Mouse (Mus musculus) stomach, postnatal 0 days (tissue): Measurements from ENCODE around the gene Hebp1. TPM values are rescaled to one million over a fixed set of nuclear protein-coding genes. Genes with fewer than 3 reads are reported as not detected.

Experiments
- ATAC-seq: fragments of 200-750 bp; cut with Nextera tagmentation; 2 replicates; pipeline ENCODE4 v1.8.0; 2017; ENCODE audit not compliant: low FRiP score, low TSS enrichment
- DNase-seq: peaks from one replicate; pipeline ENCODE4 v3.0.0-alpha.2; 2016; ENCODE audit warnings: low spot score
- H3K27ac ChIP-seq: fragments of 300-500 bp; sonication (generic); replicated peaks from 2 replicates; pipeline ENCODE4 v1.5.1; 2014; ENCODE audit warnings: mild to moderate bottlenecking, control low read depth
- H3K27me3 ChIP-seq: fragments of 300-500 bp; sonication (generic); 2 replicates; pipeline ENCODE4 v1.6.1; 2014; ENCODE audit warnings: low read length; ENCODE audit not compliant: control insufficient read depth, insufficient read depth
- H3K36me3 ChIP-seq: fragments of 300-500 bp; sonication (generic); 2 replicates; pipeline ENCODE4 v1.6.1; 2014; ENCODE audit warnings: low read length, mixed read lengths; ENCODE audit not compliant: control insufficient read depth, insufficient read depth
- H3K4me1 ChIP-seq: fragments of 300-500 bp; sonication (generic); replicated peaks from 2 replicates; pipeline ENCODE4 v1.6.1; 2014; ENCODE audit warnings: antibody characterized with exemption; ENCODE audit not compliant: control insufficient read depth, insufficient read depth
- H3K4me2 ChIP-seq: fragments of 300-500 bp; sonication (generic); replicated peaks from 2 replicates; pipeline ENCODE4 v1.6.1; 2014; ENCODE audit warnings: low read depth, mild to moderate bottlenecking, control low read depth, moderate library complexity
- H3K4me3 ChIP-seq: fragments of 300-500 bp; sonication (generic); 2 replicates; pipeline ENCODE4 v1.5.1; 2014; ENCODE audit warnings: low read depth, low read length, control low read depth
- H3K9ac ChIP-seq: fragments of 300-500 bp; sonication (generic); 2 replicates; pipeline ENCODE4 v1.6.1; 2014; ENCODE audit warnings: mild to moderate bottlenecking, low read length, control low read depth, mixed read lengths
- H3K9me3 ChIP-seq: fragments of 300-500 bp; sonication (generic); 2 replicates; pipeline ENCODE4 v1.6.1; 2016; ENCODE audit warnings: low read length; ENCODE audit not compliant: control insufficient read depth
- CTCF ChIP-seq: IDR thresholded peaks from 2 replicates; pipeline ENCODE4 v1.5.1; 2016; ENCODE audit warnings: antibody characterized with exemption, low read depth, mild to moderate bottlenecking, moderate library complexity
- EP300 ChIP-seq: optimal IDR thresholded peaks from 2 replicates; pipeline ENCODE3; 2016; ENCODE audit warnings: antibody characterized with exemption
- WGBS: fragments of 180-500 bp; shearing (Covaris S2); extraction: QIAGEN DNeasy Blood & Tissue Kit; methylation state at CpG from one replicate; pipeline ENCODE4 v1.1.7; 2014; 5-methylcytosine and 5-hydroxymethylcytosine counted together
- polyA plus RNA-seq: library from polyadenylated mRNA; unstranded; fragments of >200 nt; fragmentation: Nextera tagmentation; extraction: Ambion mirVana; gene quantifications from 2 replicates; pipeline ENCODE4 v1.2.1, GENCODE M21; 2015

The Hebp1 gene
- polyA plus RNA-seq, 1 experiment from 2014 or later = 33.7 TPM

- DNase-seq = no peak
- H3K4me3 ChIP-seq = no peak overlapping the region
- no peaks in the 10 kb centered on the region for H3K9me3 ChIP-seq
- TF ChIP-seq EP300 = no peak
- TF ChIP-seq CTCF = no peak
- H3K36me3 ChIP-seq = no peaks in the 10 kb centered on the region
- no peak for ATAC-seq
- H3K4me2 ChIP-seq = no peak overlapping the region
- H3K4me1 ChIP-seq = no peaks in the 10 kb centered on the region
- no peak overlapping the region for H3K27ac ChIP-seq
- 69% methylated on average over 2 of the region's 2 CpGs for WGBS
- no peaks in the 10 kb centered on the region for H3K27me3 ChIP-seq
- no peak overlapping the region for H3K9ac ChIP-seq
Measured at GRCm38 (mm10) chr6:135165706-135166105, 32.1 kb downstream of the Hebp1 start.

GRCm38 (mm10) chr6:135165191-135165590 is 32.6 kb downstream of the Hebp1 start:
- TF ChIP-seq CTCF (no peak), EP300 (no peak)
- H3K4me3 ChIP-seq = no peak overlapping the region
- H3K4me2 ChIP-seq = no peak overlapping the region
- WGBS = 62% methylated on average over 3 of the region's 3 CpGs
- H3K9me3 ChIP-seq = no peaks in the 10 kb centered on the region
- ATAC-seq (no peak), DNase-seq (no peak)
- H3K27me3 ChIP-seq = no peaks in the 10 kb centered on the region
- H3K9ac ChIP-seq = no peak overlapping the region
- no peaks in the 10 kb centered on the region for H3K4me1 ChIP-seq
- no peaks in the 10 kb centered on the region for H3K36me3 ChIP-seq
- no peak overlapping the region for H3K27ac ChIP-seq

- Histone ChIP-seq H3K4me1 (no peaks in the 10 kb centered on the region), H3K9ac (no peak overlapping the region), H3K9me3 (no peaks in the 10 kb centered on the region), H3K4me3 (no peak overlapping the region), H3K27me3 (no peaks in the 10 kb centered on the region), H3K4me2 (no peak overlapping the region), H3K36me3 (no peaks in the 10 kb centered on the region), H3K27ac (no peak overlapping the region)
- no peak for ATAC-seq
- no peak for TF ChIP-seq CTCF
- TF ChIP-seq EP300 = no peak
- 67% methylated on average over 4 of the region's 4 CpGs for WGBS
- DNase-seq = no peak
Measured at GRCm38 (mm10) chr6:135162861-135163260, 35.0 kb downstream of the Hebp1 start.

GRCm38 (mm10) chr6:135162311-135162710 is 35.5 kb downstream of the Hebp1 start:
- DNase-seq = no peak
- WGBS = 91% methylated on average over 3 of the region's 3 CpGs

GRCm38 (mm10) chr6:135161356-135161755 is 36.5 kb downstream of the Hebp1 start:
- Histone ChIP-seq H3K27ac (no peak overlapping the region), H3K4me2 (no peak overlapping the region), H3K9me3 (no peaks in the 10 kb centered on the region), H3K36me3 (no peaks in the 10 kb centered on the region), H3K9ac (no peak overlapping the region), H3K4me1 (no peaks in the 10 kb centered on the region), H3K27me3 (no peaks in the 10 kb centered on the region), H3K4me3 (no peak overlapping the region)
- DNase-seq (no peak), ATAC-seq (no peak)
- 44% methylated on average over 4 of the region's 4 CpGs for WGBS
- TF ChIP-seq CTCF (no peak), EP300 (no peak)

More at GRCm38 (mm10) chr6:135162311-135162710, 35.5 kb downstream of the Hebp1 start:
- Histone ChIP-seq H3K9me3 (no peaks in the 10 kb centered on the region), H3K27me3 (no peaks in the 10 kb centered on the region), H3K4me1 (no peaks in the 10 kb centered on the region), H3K36me3 (no peaks in the 10 kb centered on the region), H3K4me2 (no peak overlapping the region), H3K9ac (no peak overlapping the region), H3K27ac (no peak overlapping the region), H3K4me3 (no peak overlapping the region)
- ATAC-seq = no peak
- TF ChIP-seq EP300 (no peak), CTCF (no peak)

- H3K27me3 ChIP-seq = no peaks in the 10 kb centered on the region
- TF ChIP-seq EP300 = no peak
- no peak for TF ChIP-seq CTCF
- H3K4me1 ChIP-seq = no peaks in the 10 kb centered on the region
- no peak overlapping the region for H3K4me2 ChIP-seq
- no peak overlapping the region for H3K27ac ChIP-seq
- H3K4me3 ChIP-seq = no peak overlapping the region
- no peak overlapping the region for H3K9ac ChIP-seq
- DNase-seq = no peak
- H3K9me3 ChIP-seq = no peaks in the 10 kb centered on the region
- 61% methylated on average over 4 of the region's 4 CpGs for WGBS
- no peaks in the 10 kb centered on the region for H3K36me3 ChIP-seq
- ATAC-seq = peak; percentile 46; the same call in 1 of the 2 replicates
Measured at GRCm38 (mm10) chr6:135158509-135158908, 39.3 kb downstream of the Hebp1 start.
